In genomic region chr2:122117961-122118958, GRCm38 (mm10) we compare ENCODE assay signal across 8 mouse cellular contexts. TPM values are rescaled to one million over a fixed set of nuclear protein-coding genes. Genes with fewer than 3 reads are reported as not detected.
DNase-seq lines count a peak whose midpoint lies in the region; ATAC-seq lines count a peak whose summit lies in the region.

TSS of gene Spg11 (minus strand) at chr2:122118386.

- peak within 1 kb of the TSS; percentile 98 for H3K4me3 ChIP-seq in lung, embryonic 16.5 days (ENCODE audit: low read length)

- H3K27ac ChIP-seq in lung, embryonic 16.5 days (ENCODE audit: low read length): peak within 1 kb of the TSS; percentile 99

- H3K4me2 ChIP-seq in lung, embryonic 16.5 days (ENCODE audit: low read depth, low read length): peak within 1 kb of the TSS; percentile 79

- peaks cover 12% of the 10 kb centered on the region for H3K4me1 ChIP-seq in lung, embryonic 16.5 days (replicated peaks; ENCODE audit: control insufficient read depth, insufficient read depth, low read length)

- peak; percentile 98 to 99 for ATAC-seq in hematopoietic stem cell, adult 5-6 weeks (replicated peaks in 1 of 2; ENCODE audit: insufficient read depth in 1 of 2, low FRiP score in 2 of 2, low TSS enrichment in 1 of 2, low read depth in 1 of 2, poor library complexity in 2 of 2, severe bottlenecking in 2 of 2)
- ATAC-seq in lung, embryonic 16.5 days (ENCODE audit: low read depth): peak; percentile 99

- peak; percentile 89 for DNase-seq in MEL-GATA-1-ER (ENCODE audit: extremely low read depth, low read depth)
- peak; percentile 96 for DNase-seq in cerebellum, adult 8-10 months
- DNase-seq in forelimb bud, embryonic 11.5 days (ENCODE audit: low read depth, low spot score): peak; percentile 97
- DNase-seq in layer of hippocampus, adult 9-10 months (ENCODE audit: low spot score): peak; percentile 92
- DNase-seq in ovary, postnatal 10 days (ENCODE audit: low spot score): peak; percentile 92
- peak; percentile 96 for DNase-seq in thymus, postnatal 10 days (ENCODE audit: low spot score in 2 of 2)

- WGBS in lung, embryonic 16.5 days: under 1% methylated on average over 47 of the region's 47 CpGs

- peaks cover 6% of the 10 kb centered on the region for H3K36me3 ChIP-seq in lung, embryonic 16.5 days (ENCODE audit: control insufficient read depth, insufficient read depth, low read length)

- H3K27me3 ChIP-seq in lung, embryonic 16.5 days (ENCODE audit: control insufficient read depth, insufficient read depth, low read depth, low read length): no peaks in the 10 kb centered on the region

- H3K9ac ChIP-seq in lung, embryonic 16.5 days (ENCODE audit: low read length): peak within 1 kb of the TSS; percentile 99

- no peaks in the 10 kb centered on the region for H3K9me3 ChIP-seq in lung, embryonic 16.5 days (ENCODE audit: control insufficient read depth, low read length)

RNA-seq across cellular contexts. Expression of gene Spg11, which starts in this region (rescaled TPM):
- 13.6 and 16.4 TPM in 2 replicates for total RNA-seq in hematopoietic stem cell, adult 5-6 weeks (2017)
- 8.9 and 9.5 TPM in 2 replicates for polyA plus RNA-seq in lung, embryonic 16.5 days (2015; fragmentation: Nextera tagmentation; extraction: Ambion mirVana)

Comparison
In these comparisons a context has a peak if more than half of its experiments do, and no peak if none do; other contexts are left out.
1. Peak in every context shown above with its lines: DNase-seq, ATAC-seq, H3K4me3 ChIP-seq and H3K27ac ChIP-seq.